Mouse (Mus musculus) testis, adult 2 months (tissue): ENCODE data around the gene Gpatch4.

Experiments
- CTCF ChIP-seq: fragments of 200-500 bp; IDR thresholded peaks from 2 replicates; pipeline ENCODE4 v1.5.1; 2012; ENCODE audit warnings: low read depth, mild to moderate bottlenecking, inconsistent platforms, low read length, moderate library complexity; ENCODE audit not compliant: control insufficient read depth, insufficient read depth, insufficient replicate concordance
- POLR2A ChIP-seq: fragments of 200-500 bp; IDR thresholded peaks from 2 replicates; pipeline ENCODE4 v1.6.1; 2012; ENCODE audit warnings: low read depth, mild to moderate bottlenecking, inconsistent platforms, low read length, moderate library complexity; ENCODE audit not compliant: control insufficient read depth

DNA sequence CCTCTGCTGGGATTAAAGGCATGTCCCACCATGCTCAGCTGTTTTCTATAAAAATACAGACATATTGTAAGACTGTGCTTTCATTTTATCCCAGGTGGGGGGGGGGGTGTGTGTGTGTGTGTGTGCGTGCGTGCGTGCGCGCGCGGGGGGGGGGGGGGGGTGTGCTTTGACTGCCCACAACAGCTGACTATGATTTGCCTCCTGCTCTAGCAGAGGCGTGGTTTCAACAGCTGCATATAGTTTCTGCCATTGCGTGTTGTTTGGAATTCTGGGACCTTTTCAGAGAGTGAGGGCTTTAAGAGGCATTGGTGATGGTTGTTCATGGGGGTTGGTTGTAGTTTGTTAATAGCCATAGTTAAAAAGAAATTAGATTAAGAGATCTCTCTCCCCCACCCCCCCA is 42.6 kb downstream of the Gpatch4 start:
- no peak for TF ChIP-seq POLR2A
- no peak for TF ChIP-seq CTCF
